Mouse (Mus musculus) CH12F3 (cell line): ENCODE data around the gene Rdh16f1.
"Not testable (repeated sequence)": the region's sequence is repeated elsewhere in the genome, so short reads cannot be mapped to it uniquely, and the experiment has no call there.

Experiments used
- in situ Hi-C: fragments of 300-500 bp; cut with MboI; formaldehyde crosslinking; loops from 2 replicates; pipeline ENCODE4 v1.14.3; 2020; ENCODE audit warnings: low sequenced_read_pairs

The Rdh16f1 gene

DNA sequence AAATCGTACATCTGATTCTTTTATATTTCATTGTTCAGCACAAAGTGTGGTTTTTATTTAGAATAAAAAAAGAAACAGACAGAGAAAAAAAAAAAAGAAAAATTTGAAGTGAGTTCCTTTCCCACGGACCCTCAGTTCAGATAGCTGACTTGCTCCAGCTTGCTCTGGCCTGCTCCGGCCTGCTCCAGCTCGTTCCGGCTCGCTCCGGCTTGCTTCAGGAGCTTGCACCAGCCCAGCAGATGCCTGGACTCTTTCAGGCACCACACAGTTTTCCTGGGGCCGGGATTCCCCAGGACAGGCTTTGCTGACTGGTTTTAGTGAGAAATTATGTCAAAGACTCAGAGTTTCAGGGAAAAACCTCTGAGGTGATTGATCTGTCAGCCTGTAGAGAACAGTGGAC, 12.3 kb upstream of the Rdh16f1 start:
- in situ Hi-C loops: no loop called here

GRCm38 (mm10) chr10:127748847-127749612, 10.6 kb upstream of the Rdh16f1 start:
- in situ Hi-C loops: no loop called here

DNA sequence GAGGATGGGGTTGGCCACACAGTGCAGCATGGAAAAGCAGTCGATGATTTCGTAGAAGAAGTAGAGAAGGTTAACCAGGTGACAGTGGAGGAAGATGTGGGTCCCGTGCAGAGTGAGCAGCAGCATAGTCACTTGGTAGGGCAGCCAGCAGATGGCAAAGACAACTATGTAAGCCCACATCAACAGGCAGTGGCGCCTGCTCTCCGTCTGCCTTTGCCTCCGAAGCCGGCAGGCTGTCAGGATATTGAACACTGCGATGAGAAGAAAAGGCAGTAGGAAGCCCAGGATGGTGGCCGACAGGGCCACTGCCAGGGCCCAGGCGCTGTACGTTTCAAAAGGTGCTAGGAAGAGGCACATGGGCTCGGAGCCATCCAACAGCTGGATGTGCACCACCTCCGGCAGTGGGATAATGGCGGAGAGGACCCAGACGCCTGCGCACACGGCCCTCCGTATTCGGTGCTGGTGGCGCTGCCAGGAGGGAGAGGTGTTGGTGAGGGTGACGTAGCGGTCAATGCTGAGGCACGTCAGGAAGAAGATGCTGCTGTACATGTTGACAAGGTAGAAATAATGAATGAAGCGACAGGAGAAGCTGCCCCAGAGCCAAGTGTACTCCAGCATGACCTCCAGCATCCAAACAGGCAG, 9.3 kb upstream of the Rdh16f1 start:
- in situ Hi-C loops: no loop called here

DNA sequence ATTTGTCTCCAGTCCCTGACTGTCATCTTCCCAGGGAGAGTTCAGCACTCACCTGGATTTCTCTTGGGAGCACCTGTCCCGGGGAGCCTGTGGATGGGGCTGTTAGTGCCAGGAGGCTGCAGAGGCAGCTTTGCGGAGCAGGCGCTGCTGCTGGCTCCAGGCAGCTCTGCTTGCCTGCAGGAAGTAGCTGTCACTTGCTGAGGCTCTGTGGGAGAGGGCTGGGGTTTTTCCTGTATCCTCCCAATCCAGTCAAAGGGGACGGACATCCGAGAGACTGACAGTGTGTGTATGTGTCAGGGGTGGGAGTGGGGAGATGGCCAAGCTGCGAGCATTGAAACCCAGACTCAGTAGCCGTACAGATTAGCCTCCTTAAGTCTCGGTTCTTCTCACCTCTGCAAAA, 8.0 kb upstream of the Rdh16f1 start, which contains the start of gene Gpr182:
TSS of gene Gpr182 (minus strand) at position 185 of the 400 bp plus-strand sequence.
- in situ Hi-C loops: no loop called here

- in situ Hi-C loops: no loop called here
Observed at GRCm38 (mm10) chr10:127754566-127755166, 4.9 kb upstream of the Rdh16f1 start.

DNA sequence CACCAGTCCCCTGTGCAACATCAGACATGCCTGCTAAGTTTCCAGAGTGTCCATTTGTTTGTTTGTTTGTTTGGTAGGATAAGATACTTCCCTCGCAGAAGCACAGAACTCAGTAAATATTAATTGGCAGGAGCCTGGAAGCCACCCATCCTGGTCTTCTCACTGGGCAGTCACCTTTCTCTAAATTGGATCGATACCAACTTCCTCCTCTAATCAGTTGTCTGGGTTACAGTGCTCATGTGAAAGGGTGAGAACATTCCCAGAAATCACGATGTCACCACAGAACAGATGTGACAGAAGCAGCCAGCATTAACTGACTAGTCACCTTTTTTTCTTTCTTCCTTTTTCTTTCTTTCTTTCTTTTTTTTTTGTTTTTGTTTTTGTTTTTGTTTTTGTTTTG, 4.3 kb upstream of the Rdh16f1 start:
- in situ Hi-C loops: no loop called here

GRCm38 (mm10) chr10:127755770-127756468, 3.7 kb upstream of the Rdh16f1 start:
- in situ Hi-C loops: no loop called here

GRCm38 (mm10) chr10:127762926-127763325, 3.3 kb downstream of the Rdh16f1 start:
- in situ Hi-C loops: not testable (repeated sequence)

- in situ Hi-C loops: no loop called here
Observed at GRCm38 (mm10) chr10:127763914-127764680, 4.5 kb downstream of the Rdh16f1 start.

GRCm38 (mm10) chr10:127766564-127766963, 7.0 kb downstream of the Rdh16f1 start:
- in situ Hi-C loops: no loop called here

DNA sequence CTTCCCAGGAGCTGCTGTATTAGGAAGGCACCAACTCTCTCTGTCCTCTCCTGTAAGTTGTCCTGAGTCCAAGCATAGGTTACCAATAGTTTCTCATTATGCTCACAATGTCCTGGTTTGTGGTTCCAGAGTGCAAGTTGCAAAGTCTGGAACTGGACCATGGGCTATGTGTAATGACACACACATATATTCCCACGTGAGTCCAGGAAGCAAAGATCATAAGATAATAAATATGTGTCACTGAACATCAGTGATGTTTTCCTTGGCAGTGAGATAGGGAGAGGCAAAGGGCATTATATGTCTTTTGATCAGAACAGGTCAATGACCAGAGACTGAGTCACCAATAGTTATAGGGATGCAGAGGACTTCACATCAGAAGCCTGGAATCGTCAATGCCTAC, 16.4 kb downstream of the Rdh16f1 start, which contains the start of gene Rdh9:
TSS of gene Rdh9 (plus strand) at position 376 of the 400 bp plus-strand sequence.
- in situ Hi-C loops: no loop called here

DNA sequence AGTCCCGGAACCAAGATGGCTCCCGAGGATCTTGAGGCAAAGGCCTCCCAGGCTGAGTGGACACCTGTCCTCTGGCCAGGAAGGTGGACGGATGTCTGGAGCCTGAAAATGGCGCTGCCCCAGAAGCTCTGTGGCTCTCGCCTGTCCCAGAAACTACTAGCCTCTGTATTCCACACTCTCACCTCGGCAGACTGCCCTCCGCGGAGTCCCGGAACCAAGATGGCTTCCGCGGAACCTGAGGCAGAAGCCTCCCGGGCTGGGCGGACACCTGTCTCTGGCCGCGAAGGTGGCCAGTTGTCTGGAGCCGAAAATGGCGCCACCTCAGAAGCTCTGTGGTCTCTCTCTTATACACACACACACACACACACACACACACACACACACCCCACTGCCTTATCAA, 22.7 kb downstream of the Rdh16f1 start:
- in situ Hi-C loops: not testable (repeated sequence)

DNA sequence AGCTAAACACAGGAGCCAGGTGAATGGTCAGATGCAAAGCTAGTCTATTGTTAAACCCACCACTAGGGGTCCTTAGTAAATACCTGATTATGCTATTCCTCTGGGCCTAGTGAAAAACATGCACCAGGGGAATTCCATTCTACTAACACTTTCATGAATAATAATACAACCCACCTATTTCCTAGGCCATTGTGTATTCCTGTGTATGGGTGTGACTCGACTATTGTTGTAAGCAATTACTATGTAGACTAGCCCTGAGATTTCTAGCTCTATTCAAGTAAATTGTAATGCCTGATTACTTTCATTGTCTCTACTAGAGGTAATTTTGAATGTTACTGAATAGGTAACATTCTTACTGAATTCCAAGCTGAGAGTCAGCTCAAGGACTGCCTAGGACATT, 25.8 kb downstream of the Rdh16f1 start:
- in situ Hi-C loops: not testable (repeated sequence)

DNA sequence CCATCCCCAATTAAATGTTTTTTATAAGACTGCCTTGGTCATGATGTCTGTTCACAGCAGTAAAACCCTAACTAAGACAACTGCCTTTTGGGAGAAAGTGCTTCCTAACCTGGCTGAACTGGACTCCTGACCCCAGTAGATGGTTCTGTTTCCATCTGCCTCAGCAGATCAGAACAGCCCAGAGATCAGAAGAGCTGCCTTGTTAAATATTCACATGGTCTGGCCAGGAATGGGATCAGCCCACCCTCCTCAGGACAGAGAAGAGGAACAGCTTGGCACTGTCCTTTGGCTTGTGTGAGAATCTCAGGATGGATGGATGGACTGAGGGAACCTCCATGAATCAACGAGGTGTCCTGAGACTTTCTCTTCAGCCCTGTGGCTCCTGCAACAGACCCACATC, 39.7 kb downstream of the Rdh16f1 start:
- in situ Hi-C loops: no loop called here

- in situ Hi-C loops: no loop called here
Observed at GRCm38 (mm10) chr10:127800891-127801290, 41.3 kb downstream of the Rdh16f1 start, which contains the start of gene Rdh16. Rdh16 (plus strand) TSS chr10:127801152.

- in situ Hi-C loops: no loop called here
Observed at GRCm38 (mm10) chr10:127801612-127802011, 42.0 kb downstream of the Rdh16f1 start.

- in situ Hi-C loops: no loop called here
Observed at GRCm38 (mm10) chr10:127802236-127802635, 42.6 kb downstream of the Rdh16f1 start.

GRCm38 (mm10) chr10:127804416-127804815, 44.8 kb downstream of the Rdh16f1 start:
- in situ Hi-C loops: no loop called here

GRCm38 (mm10) chr10:127815888-127816287, 56.3 kb downstream of the Rdh16f1 start:
- in situ Hi-C loops: no loop called here

GRCm38 (mm10) chr10:127817268-127817910, 57.8 kb downstream of the Rdh16f1 start:
- in situ Hi-C loops: not testable (repeated sequence)
